Mouse (Mus musculus) frontal cortex, postnatal 36 days (tissue): Measurements from ENCODE around the gene Krtap4-2.

Source experiments
- DNase-seq, 2 experiments: peaks; one replicate each; pipeline ENCODE4 v3.0.0; 2022; ENCODE audit warnings: low spot score in 2 of 2

Krtap4-2 gene

DNA sequence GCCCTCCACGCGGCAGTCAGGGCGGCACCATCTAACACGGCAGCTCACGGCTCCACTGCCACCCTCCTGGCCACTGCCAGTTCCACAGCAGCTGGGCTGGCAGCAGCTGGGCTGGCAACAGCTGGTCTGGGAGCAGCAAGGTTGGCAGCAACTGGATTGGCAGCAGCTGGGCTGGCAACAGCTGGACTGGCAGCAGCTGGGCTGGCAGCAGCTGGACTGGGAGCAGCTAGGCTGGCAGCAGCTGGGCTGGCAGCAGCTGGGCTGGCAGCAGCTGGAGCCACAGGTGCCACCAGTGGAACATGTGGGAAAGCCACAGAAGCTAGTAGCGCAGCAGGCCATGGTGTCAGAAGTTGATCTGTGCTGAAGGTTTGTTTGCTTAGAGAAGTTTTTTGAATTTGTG, 43.9 kb downstream of the Krtap4-2 start, which contains the start of gene Krtap1-3:
Gene Krtap1-3, minus strand, starts transcription at position 359 of the 400 bp plus-strand sequence.
- DNase-seq, result no peak

DNA sequence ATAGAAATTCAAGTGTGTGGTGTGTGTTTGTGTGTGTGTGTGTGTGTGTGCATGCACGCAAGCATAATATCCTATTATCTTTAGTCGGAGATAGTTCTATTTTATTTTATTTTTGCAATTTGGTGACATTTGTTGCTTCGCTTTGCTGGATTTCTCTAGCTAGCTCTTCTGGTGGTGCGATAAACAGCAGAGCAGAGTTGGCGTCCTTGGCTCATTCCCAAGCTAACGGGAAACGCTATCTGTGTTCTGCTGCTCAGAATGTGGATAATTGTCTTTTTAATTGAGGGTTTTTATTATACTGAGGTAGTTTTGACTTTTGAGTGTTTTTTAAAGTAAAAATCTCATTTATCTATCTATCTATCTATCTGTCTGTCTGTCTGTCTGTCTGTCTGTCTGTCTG, 49.8 kb downstream of the Krtap4-2 start:
- peak; percentile 17 to 27 for DNase-seq
